ENCODE assay signal across 23 mouse cellular contexts in the genomic region with DNA sequence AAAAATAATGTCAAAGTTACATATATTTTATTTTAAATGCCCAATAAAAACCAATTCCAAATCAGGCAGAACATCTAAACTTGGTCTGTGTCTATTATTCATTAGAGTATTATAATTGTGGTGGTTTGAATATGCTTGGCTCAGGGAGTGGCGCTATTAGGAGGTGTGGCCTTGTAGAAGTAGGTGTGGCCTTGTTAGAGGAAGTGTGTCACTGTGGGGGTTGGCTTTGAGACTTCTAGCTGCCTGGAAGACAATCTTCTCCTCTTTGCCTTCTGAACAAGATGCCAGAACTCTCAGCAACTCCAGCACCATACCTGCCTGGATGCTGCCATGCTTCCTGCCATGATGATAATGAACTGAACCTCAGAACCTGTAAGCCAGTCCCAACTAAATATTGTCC. TPM values are rescaled to one million over a fixed set of nuclear protein-coding genes. Genes with fewer than 3 reads are reported as not detected.
DNase-seq lines count a peak whose midpoint lies in the region; ATAC-seq and TF ChIP-seq lines count a peak whose summit lies in the region.
"Had no signal": no experiment of that assay in that cellular context is flagged by ENCODE, and none has a peak within 500 bp of the region (broad histone marks: within the 10 kb centered on the region; RNA-seq: fewer than 3 reads in every experiment).

No protein-coding gene starts in this region.

- no peak overlapping the region for H3K9ac ChIP-seq in midbrain, embryonic 11.5 days (ENCODE audit: low read length)
- no peak overlapping the region for H3K9ac ChIP-seq in midbrain, embryonic 13.5 days (replicated peaks)
- no peak overlapping the region for H3K9ac ChIP-seq in MEL (ENCODE audit: control insufficient read depth, low read depth, low read length, poor library complexity, severe bottlenecking)
- H3K9ac ChIP-seq: embryonic facial prominence, embryonic 13.5 days; embryonic facial prominence, embryonic 15.5 days; forebrain, embryonic 12.5 days had no signal

- TF ChIP-seq RAD21 in MEL (IDR thresholded peaks at IDR 0.05; ENCODE audit: low read depth, low read length), result no peak

- no peak for ATAC-seq in midbrain, embryonic 11.5 days (ENCODE audit: low FRiP score)
- no peak for ATAC-seq in midbrain, embryonic 13.5 days
- ATAC-seq: forebrain, embryonic 14.5 days; forebrain, embryonic 16.5 days had no signal

- no peak overlapping the region for H3K4me3 ChIP-seq in midbrain, embryonic 11.5 days (ENCODE audit: low read depth, low read length)
- H3K4me3 ChIP-seq in midbrain, embryonic 13.5 days (replicated peaks), result no peak overlapping the region
- no peak overlapping the region for H3K4me3 ChIP-seq in MEL (ENCODE audit: control insufficient read depth in 1 of 2, insufficient read depth in 1 of 2, low read depth in 2 of 2, low read length in 2 of 2)
- H3K4me3 ChIP-seq: embryonic facial prominence, embryonic 13.5 days; embryonic facial prominence, embryonic 15.5 days; erythroblast, embryonic 14.5 days; forebrain, embryonic 10.5 days; forebrain, embryonic 12.5 days had no signal

- intact Hi-C loops in gastrocnemius, postnatal 14 days (cut with DNase I; ENCODE audit: low total_unique reads), result no loop called here

- H3K27me3 ChIP-seq in midbrain, embryonic 11.5 days (ENCODE audit: control insufficient read depth, insufficient read depth, low read length), result no peaks in the 10 kb centered on the region
- no peaks in the 10 kb centered on the region for H3K27me3 ChIP-seq in midbrain, embryonic 13.5 days
- no peaks in the 10 kb centered on the region for H3K27me3 ChIP-seq in MEL (ENCODE audit: control insufficient read depth in 1 of 2, insufficient read depth in 2 of 2, low read length in 2 of 2)
- H3K27me3 ChIP-seq: embryonic facial prominence, embryonic 13.5 days; embryonic facial prominence, embryonic 15.5 days; forebrain, embryonic 12.5 days had no signal

- H3K4me2 ChIP-seq in midbrain, embryonic 11.5 days, result no peak overlapping the region
- H3K4me2 ChIP-seq in midbrain, embryonic 13.5 days (replicated peaks), result no peak overlapping the region
- H3K4me2 ChIP-seq: embryonic facial prominence, embryonic 13.5 days; embryonic facial prominence, embryonic 15.5 days; forebrain, embryonic 12.5 days had no signal

- H3K4me1 ChIP-seq in midbrain, embryonic 11.5 days (ENCODE audit: control insufficient read depth, insufficient read depth, low read length), result no peaks in the 10 kb centered on the region
- H3K4me1 ChIP-seq in midbrain, embryonic 13.5 days (replicated peaks), result no peaks in the 10 kb centered on the region
- no peaks in the 10 kb centered on the region for H3K4me1 ChIP-seq in MEL (ENCODE audit: control insufficient read depth in 1 of 2, insufficient read depth in 2 of 2, low read length in 2 of 2)
- H3K4me1 ChIP-seq: embryonic facial prominence, embryonic 13.5 days; embryonic facial prominence, embryonic 15.5 days; forebrain, embryonic 12.5 days had no signal

- no peak for TF ChIP-seq CTCF in MEL (IDR thresholded peaks at IDR 0.05 in 2 of 3, conservative IDR thresholded peaks at IDR 0.05 in 1 of 3; ENCODE audit: control insufficient read depth in 1 of 3, insufficient read depth in 1 of 3, low read depth in 2 of 3, low read length in 3 of 3, poor library complexity in 1 of 3, severe bottlenecking in 1 of 3)

- H3K27ac ChIP-seq in midbrain, embryonic 11.5 days (ENCODE audit: low read depth, low read length), result no peak overlapping the region
- H3K27ac ChIP-seq in midbrain, embryonic 13.5 days, result no peak overlapping the region
- H3K27ac ChIP-seq in MEL (ENCODE audit: control insufficient read depth, low read depth, low read length), result no peak overlapping the region
- H3K27ac ChIP-seq: embryonic facial prominence, embryonic 13.5 days; embryonic facial prominence, embryonic 15.5 days; forebrain, embryonic 10.5 days; forebrain, embryonic 12.5 days had no signal

- no peaks in the 10 kb centered on the region for H3K36me3 ChIP-seq in midbrain, embryonic 11.5 days (ENCODE audit: control insufficient read depth, insufficient read depth, low read length)
- H3K36me3 ChIP-seq in midbrain, embryonic 13.5 days, result peaks cover 8% of the 10 kb centered on the region
- H3K36me3 ChIP-seq in MEL (ENCODE audit: control insufficient read depth in 1 of 2, insufficient read depth in 2 of 2, low read length in 2 of 2), result no peaks in the 10 kb centered on the region
- H3K36me3 ChIP-seq: embryonic facial prominence, embryonic 13.5 days; embryonic facial prominence, embryonic 15.5 days had no signal

- no peak for TF ChIP-seq POLR2A in MEL (IDR thresholded peaks at IDR 0.05; ENCODE audit: control insufficient read depth in 1 of 2, insufficient read depth in 1 of 2, low read depth in 1 of 2, low read length in 2 of 2, poor library complexity in 1 of 2)

- WGBS in midbrain, embryonic 11.5 days, result 86% methylated on average over 1 of the region's 1 CpGs
- WGBS in midbrain, embryonic 13.5 days, result 94% methylated on average over 1 of the region's 1 CpGs

- no peak for TF ChIP-seq EP300 in MEL (IDR thresholded peaks at IDR 0.05; ENCODE audit: low read depth in 1 of 2, low read length in 2 of 2)

- DNase-seq in midbrain, embryonic 11.5 days (ENCODE audit: low spot score, missing footprints), result peak; percentile 76
- DNase-seq in MEL (ENCODE audit: low read depth, low spot score) (peak; percentile 20), ZHBTc4 (ENCODE audit: low read depth, low spot score) (peak; percentile 40)
- DNase-seq in cerebellum, adult 11-12 months, result no peak
- DNase-seq in gastrocnemius, postnatal 14 days, result no peak
- DNase-seq: adrenal gland, adult 2 months; adrenal gland, postnatal 10 days; adrenal gland, postnatal 25 days; cerebellum, adult 18-20 months; cerebellum, adult 8-10 months; cerebellum, adult 9-11 months; cerebellum, postnatal 14 days; cerebellum, postnatal 36 days; embryo, embryonic 11 days had no signal

- no peaks in the 10 kb centered on the region for H3K79me2 ChIP-seq in MEL (ENCODE audit: control insufficient read depth, insufficient read depth, low read length, poor library complexity)

- no peaks in the 10 kb centered on the region for H3K9me3 ChIP-seq in midbrain, embryonic 11.5 days (ENCODE audit: control insufficient read depth, low read length)
- H3K9me3 ChIP-seq in midbrain, embryonic 13.5 days, result no peaks in the 10 kb centered on the region
- no peaks in the 10 kb centered on the region for H3K9me3 ChIP-seq in MEL (replicated peaks; ENCODE audit: insufficient read depth, low read length)
- H3K9me3 ChIP-seq: embryonic facial prominence, embryonic 13.5 days; embryonic facial prominence, embryonic 15.5 days; forebrain, embryonic 10.5 days; forebrain, embryonic 12.5 days; G1E had no signal

TF ChIP-seq in MEL, 35 proteins besides CTCF, POLR2A, EP300 and RAD21:
- TF ChIP-seq ZNF384 (IDR thresholded peaks at IDR 0.05; ENCODE audit: low read depth, low read length), result no peak
- TF ChIP-seq NELFE (IDR thresholded peaks at IDR 0.05; ENCODE audit: low read depth, low read length), result no peak
TF ChIP-seq in MEL: peak in this region for 0.

RNA-seq across cellular contexts. Expression of gene Caprin2, which starts 22.1 kb away (rescaled TPM):
- polyA plus RNA-seq in midbrain, embryonic 11.5 days (2014; fragmentation: Nextera tagmentation; extraction: Ambion mirVana), result 13.8 and 17.3 TPM in 2 replicates
- polyA plus RNA-seq in midbrain, embryonic 13.5 days (2015; fragmentation: Nextera tagmentation; extraction: Ambion mirVana), result 14.5 and 17.1 TPM in 2 replicates
- total RNA-seq in MEL (2012; rRNA removed), result 4.2 and 5.9 TPM in 2 replicates
- 1 to 10 TPM in 1 of 2 experiments, not detected in 1; 6.4 TPM for polyA plus RNA-seq in MEL (2012; ENCODE audit: insufficient read depth in 1 of 2, insufficient read length in 2 of 2, low read depth in 1 of 2, low replicate concordance in 2 of 2, missing spikeins in 1 of 2)
- 10 to 100 TPM in 1 of 2 experiments, 1 to 10 TPM in 1; 7.9 to 12.6 TPM for total RNA-seq in gastrocnemius, postnatal 14 days (2021)

RNA-seq across cellular contexts. Expression of gene Ipo8, which starts 42.6 kb away (rescaled TPM):
- polyA plus RNA-seq in midbrain, embryonic 11.5 days (2014; fragmentation: Nextera tagmentation; extraction: Ambion mirVana), result 25.5 and 27.9 TPM in 2 replicates
- polyA plus RNA-seq in midbrain, embryonic 13.5 days (2015; fragmentation: Nextera tagmentation; extraction: Ambion mirVana), result 19.4 and 19.9 TPM in 2 replicates
- 27.7 and 28.3 TPM in 2 replicates for total RNA-seq in MEL (2012; rRNA removed)
- 10 to 100 TPM in 1 of 2 experiments, not detected in 1; 23.4 TPM for polyA plus RNA-seq in MEL (2012; ENCODE audit: insufficient read depth in 1 of 2, insufficient read length in 2 of 2, low read depth in 1 of 2, low replicate concordance in 2 of 2, missing spikeins in 1 of 2)
- 10 to 100 TPM; 21.0 to 23.3 TPM for total RNA-seq in gastrocnemius, postnatal 14 days (2021)

Comparison
In these comparisons a context has a peak if more than half of its experiments do, and no peak if none do; other contexts are left out.
1. DNase-seq: peak in midbrain, embryonic 11.5 days (single experiment), MEL (single experiment) and ZHBTc4 (single experiment); none in cerebellum, adult 11-12 months (single experiment) and gastrocnemius, postnatal 14 days (single experiment).